Mouse (Mus musculus) erythroblast, adult 5-6 weeks (primary cell): ENCODE data around the gene Rft1. TPM values are rescaled to one million over a fixed set of nuclear protein-coding genes. Genes with fewer than 3 reads are reported as not detected.

ENCODE experiments used
- ATAC-seq: replicated peaks from 2 replicates; pipeline ENCODE4 v1.8.0; 2016; ENCODE audit warnings: moderate number of reproducible peaks, mild to moderate bottlenecking, moderate TSS enrichment, inconsistent platforms; ENCODE audit not compliant: poor library complexity, low FRiP score, severe bottlenecking
- total RNA-seq, 2 experiments: library from RNA; stranded (forward) in 1 of 2; stranded (reverse) in 1 of 2; fragments of 150-400 nt in 1 of 2; fragments of 200-764, 138-1000 nt in 1 of 2; gene quantifications; 2 replicates each; pipeline versions ENCODE4 v1.2.3 to v1.2.4; 2015 to 2017; ENCODE audit warnings: low replicate concordance in 2 of 2

The Rft1 gene
- total RNA-seq, 2 experiments from 2014 or later, result 1.2 to 2.7 TPM

DNA sequence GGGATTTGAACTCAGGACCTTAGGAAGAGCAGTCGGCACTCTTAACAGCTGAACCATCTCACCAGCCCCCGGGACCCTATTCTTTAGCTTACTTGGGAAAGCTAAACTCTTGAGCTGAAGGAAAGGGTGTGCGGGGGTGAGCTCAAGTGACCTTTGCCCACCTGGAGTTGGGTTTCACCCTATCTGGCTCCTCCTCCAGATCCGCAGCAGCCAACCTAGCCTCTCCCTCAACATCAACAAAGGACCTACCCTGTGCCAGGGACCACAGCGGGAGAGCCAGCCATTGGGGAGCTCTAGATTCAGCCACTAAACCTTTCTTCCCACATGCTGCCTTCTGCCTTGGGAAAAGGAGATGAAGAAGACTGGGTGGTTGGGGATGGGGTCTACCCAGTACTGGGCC, 25.9 kb upstream of the Rft1 start:
- ATAC-seq, result no peak

DNA sequence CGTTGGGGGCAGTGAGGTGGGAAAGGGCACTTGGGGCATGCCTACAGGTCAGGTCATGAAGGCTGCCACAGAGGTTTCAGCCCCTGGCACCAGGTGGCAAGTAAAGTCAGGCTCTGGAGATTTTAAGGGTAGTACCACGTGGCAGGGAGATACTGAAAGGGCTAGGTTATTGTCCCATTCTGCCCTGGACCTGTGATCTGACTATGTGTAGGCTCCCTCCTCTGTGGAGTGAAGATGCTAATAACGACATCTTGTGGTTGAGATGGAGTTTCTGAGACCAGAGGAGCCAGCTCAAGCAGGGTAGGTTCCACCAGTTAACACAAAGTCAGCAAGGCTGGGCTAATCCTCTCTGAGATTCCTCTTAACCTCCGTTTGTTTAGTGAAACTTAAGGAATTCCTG, 24.3 kb upstream of the Rft1 start:
- ATAC-seq, result no peak

DNA sequence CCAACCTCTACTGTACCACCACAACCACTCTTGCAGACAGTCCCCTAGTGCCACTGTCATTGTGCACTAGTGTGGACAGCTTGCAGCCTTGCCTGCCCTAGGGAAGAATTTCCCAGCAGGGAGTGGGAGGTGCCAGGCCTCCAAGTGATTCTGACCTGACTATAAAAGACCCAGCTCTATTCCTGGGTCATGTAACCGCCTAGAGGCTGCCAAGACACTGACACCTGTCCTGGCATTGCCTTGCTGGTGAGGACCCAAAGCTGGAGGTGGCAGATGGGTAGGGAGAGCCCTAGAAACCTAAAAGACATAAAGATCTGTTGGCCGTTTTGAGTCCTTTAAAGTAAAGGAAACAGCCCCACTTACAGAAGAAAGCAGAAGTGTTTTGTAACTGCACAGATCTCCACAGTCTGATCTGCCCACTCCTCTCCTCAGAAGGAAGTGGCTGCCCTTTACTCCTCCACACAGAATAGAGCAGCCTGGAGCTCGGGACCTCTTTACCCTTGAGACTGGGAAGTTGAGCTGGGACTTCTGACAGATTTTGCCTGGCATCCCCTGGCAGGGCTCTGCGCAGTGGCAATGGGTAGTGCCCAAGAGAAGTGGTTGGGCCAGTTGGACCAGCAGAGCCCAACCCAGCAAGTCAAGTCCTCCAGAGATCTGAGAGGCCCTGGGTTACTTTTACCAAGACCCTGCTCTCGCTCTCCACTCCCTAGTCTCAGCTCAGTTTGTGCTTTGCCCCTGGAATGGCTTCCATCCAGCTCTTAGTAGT, 23.2 kb upstream of the Rft1 start:
- ATAC-seq, result no peak

DNA sequence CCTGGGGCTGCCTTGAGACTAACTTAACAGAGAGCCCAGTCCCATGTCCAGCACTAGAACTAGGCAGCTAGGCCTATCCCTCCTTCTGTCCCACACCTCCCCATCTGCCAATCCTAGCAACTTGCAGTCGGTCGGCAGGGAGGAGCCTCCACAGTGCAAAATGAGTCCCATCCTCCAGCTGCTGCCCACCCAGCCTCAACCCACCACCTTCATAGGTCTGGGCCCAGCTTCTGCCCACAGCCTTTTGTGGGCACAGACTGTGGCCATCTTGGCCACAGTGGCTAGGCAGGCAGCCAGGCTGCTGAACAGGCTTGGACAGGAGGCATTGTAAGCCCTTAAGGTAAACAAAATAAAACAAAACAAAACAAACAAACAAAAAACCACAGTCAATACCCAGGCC, 22.3 kb upstream of the Rft1 start:
- no peak for ATAC-seq

DNA sequence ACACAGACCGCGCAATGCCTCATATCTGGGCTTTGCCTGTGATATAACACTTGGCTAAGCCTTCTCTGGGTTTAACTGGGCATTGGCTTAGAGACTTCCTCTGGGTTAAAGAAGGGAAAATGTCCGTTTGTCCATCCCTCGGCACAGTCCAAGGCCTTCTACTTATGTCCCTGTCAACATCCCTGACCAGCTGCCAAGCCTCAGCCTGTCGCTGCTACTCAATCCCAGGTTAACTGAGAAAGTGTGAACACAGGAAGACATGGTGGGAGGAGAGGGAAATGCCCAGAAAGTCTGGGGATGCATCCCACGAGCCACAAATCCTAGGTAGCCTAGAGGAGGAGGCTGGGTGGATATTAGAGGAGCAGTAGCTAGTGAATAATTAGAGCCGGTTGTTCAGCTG, 20.5 kb upstream of the Rft1 start:
- no peak for ATAC-seq

DNA sequence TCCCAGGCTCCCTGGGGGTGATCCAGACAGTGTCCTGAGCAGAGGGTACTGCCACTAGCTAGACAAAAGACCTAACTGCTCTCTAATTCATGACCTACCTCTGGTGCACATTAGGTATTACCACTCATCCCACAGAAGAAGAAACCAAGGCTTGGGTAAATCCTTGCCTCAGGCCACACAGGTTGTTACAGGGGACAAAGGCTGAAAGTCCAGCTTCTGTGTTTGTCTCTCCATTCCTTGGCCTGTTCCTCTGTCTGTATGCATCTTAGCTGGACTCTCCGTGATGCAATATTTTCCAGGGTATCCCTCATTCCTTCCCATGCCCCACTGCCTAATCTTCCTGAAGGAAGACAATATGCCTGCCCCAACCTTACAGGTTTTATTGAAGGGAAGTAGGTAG, 19.7 kb upstream of the Rft1 start:
- no peak for ATAC-seq

DNA sequence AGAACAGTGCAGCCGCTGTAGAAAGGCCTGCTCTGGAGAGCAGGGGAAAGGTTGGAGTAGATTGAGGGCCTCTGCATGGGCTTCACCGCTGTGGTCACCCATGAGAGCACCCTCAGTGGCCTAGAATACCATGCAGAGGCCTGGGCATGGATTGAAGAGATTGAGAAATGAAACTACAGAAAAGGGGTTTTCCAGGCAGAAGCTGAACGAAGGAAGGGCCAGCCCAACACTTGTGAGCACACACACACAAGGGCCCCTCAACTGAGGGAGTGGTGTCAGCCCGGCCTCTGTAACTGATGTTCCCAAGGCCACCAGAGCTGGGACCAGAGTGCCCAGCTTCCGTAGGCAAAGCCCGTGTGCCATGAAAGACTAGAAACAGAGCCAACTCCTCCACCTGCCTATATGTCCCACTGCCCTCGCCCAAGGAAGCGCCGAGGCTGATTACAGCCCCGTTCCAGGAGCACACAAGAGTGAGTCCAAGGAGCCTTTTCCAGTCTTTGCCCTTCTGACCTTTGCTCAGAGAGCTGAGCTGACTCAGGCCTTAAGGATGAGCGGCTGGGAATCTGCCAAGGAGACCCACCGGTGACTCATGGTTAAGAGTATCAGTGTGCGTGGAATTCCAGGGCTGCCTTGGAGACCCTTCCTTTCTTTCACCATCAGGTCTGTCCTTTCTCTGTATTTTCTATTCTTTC, 18.8 kb upstream of the Rft1 start:
- no peak for ATAC-seq

DNA sequence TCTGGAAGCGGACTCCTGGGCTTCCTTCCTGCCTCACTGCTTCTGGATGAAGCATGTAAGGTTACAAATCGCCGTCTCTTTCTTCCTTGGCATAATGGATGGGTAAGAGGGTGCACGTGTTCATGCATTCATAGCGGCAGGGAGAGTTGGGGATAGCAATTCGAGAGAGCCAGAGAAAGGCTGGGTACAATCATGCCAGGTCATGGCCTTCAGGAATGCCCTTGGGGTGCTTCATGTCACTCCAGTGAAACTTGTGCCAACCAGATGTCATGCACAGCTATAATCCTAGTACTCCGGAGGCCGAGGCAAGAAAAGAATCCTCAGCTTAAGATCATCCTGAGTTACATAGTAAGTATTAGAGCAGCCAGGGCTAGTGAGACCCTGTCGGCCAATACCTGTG, 17.7 kb upstream of the Rft1 start:
- no peak for ATAC-seq

DNA sequence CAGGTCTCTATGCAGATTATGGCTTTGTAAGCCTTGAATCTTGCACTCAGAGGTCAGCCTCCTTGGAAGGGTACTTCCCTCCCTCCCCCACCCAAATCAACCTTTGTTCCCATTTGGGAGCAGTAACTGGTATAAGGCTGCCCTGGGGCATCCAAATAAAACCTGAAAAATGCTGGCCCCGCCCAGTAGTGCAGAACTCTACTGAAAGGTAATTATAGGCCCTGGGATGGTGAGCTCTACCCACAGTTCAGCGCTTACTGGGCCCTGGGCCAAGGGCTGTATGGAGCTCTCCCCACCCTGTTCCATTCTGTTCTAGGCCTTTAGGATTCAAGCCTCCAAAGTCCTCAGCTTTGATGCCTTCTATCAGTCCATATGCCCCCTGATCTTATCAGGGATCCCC, 17.1 kb upstream of the Rft1 start:
- ATAC-seq, result no peak

DNA sequence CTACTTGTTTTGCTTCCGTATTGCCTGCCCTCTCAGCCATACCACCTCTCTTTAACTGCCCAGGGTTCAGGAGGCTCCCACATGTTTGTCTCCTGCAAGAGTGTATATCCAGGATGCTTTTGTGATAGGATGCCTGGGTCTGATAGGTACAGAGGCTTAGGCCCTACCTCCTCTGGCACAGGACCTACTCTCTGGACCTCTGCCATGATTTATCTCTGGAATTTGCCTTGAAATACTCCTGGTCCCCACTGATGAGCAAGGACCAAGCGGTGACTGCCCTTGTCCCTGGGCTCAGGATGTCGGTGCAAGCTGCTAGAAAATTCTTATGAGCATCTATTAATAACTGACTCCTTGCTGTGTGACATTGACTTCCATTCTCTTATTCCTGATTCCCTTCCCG, 16.2 kb upstream of the Rft1 start:
- no peak for ATAC-seq

DNA sequence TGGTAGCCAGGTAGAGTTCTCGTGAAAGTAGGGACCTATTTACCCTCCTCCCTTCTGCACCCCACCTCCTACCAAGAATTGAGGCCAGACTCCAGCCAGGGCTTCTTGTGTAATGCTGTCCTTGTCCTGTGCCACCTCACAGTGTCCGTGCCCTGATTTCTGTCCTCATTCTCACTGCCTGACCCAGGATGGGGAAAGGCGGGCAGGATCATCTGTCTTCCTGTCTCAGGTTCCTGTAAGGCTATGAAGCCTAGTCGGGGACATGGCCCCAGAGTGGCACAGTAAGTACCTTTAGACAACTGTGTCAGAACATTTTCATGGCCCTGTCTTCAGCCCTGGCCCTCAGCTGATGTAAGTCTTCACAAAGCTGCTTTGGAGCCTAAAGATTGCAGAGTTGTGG, 15.5 kb upstream of the Rft1 start:
- no peak for ATAC-seq

DNA sequence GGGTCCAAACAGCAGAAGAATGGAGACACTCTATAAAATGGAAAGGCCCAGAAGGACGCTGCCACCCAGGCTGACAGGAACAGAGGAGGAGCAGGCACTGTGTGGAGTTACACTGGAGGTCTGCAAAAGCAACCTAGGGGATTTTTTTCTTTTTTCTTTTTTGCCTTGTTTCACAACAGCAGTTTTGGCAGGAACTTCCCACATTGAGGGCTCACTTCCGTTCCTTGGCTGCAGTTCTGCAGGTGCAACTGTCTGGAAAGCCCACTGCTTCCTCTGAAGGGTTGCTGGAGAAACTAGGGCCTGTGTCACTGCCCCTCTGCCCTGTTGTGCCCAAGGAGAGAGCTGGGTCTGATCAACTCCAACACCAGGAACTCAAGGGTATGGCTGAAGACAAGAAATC, 12.4 kb upstream of the Rft1 start:
- ATAC-seq, result no peak

DNA sequence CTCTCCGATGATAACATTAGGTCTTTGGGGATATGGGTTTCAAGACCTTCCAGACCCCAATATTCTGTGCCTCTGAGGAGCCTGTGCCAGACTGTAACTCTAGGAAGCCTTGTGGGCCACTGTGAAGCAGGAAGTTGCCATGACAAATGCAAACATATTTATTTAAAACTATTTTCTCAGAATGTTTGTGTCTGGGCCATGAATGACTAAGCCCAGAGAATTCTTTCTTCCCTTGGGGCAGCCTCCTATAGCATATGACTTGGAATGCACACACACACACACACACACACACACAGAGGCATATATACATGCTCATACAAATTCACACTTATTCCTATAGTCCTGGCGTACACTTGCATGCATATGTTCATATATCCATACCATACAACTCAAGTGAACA, 10.1 kb upstream of the Rft1 start:
- no peak for ATAC-seq

DNA sequence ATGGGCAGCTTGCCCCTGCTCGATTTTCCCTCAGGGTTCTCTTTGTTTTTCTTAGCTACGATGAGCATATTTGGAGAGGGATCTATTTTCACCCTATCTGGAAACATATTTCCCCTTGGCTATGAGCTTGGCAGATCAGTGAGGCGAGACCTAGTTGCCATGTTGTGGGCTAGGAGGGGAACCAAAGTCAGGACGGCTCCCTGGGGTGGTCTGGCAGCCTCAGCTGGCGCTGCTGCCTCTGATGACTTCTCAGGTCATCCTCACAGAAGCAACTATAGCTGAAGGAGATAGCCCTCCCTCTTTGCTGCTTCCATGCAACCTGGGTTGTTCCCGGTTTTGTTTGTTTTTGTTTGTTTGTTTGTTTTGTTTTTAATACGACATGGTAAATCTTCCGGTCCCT, 9.1 kb upstream of the Rft1 start:
- ATAC-seq, result no peak

DNA sequence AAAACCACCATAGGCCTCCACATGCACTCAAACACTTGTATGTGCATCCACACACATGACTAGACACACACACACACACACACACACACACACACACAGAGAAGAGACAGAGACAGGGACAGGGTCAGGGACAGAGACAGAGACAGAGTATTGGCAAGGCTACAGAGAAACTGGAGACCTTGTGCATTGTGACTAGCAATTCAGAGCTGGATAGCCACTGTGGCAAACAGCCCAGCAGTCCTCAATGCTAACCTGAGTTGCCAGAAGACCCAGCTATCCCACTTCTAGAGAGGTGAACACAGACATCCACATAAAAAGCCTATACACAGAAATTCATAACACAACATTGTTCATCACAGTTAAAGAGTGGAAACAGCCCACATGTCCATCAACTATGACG, 7.7 kb upstream of the Rft1 start:
- no peak for ATAC-seq

DNA sequence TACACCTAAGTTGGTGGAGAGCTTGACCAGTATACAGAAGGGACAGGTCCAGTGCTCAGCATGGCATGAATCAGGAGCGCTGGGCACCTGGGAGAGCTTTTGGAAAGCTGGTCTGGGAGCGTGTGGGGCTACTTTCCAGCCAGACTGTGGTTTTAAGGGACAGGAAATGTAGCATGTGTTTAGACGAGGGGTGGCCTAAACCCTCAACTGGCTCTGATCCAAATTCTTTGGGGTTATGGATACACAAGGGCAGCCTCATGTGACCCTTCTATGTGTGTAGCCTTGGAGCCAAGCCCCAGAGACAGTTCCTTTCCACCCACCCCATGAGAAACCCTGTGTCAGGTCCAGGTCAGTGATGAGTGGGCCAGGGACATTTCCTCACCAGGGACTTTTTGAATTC, 5.7 kb upstream of the Rft1 start:
- no peak for ATAC-seq

DNA sequence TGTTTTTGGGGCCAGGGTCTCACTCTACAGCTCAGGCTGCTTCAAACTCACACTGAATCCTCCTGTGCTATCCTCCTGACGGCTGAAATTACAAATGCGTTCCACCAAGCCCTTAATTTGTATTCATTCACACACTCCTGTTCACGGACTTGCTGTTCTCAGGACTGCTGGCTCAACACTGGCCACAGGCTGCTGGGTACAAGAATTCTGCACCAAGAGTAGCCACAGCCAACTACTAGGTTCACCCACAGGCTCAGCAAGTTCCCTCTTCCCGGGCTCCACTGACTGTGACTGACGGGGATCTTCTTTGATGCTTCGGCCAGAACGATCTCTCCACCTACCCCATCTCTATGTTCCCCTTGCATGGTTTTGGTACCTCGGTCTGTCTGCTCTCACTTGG, 4.4 kb upstream of the Rft1 start:
- ATAC-seq, result no peak

DNA sequence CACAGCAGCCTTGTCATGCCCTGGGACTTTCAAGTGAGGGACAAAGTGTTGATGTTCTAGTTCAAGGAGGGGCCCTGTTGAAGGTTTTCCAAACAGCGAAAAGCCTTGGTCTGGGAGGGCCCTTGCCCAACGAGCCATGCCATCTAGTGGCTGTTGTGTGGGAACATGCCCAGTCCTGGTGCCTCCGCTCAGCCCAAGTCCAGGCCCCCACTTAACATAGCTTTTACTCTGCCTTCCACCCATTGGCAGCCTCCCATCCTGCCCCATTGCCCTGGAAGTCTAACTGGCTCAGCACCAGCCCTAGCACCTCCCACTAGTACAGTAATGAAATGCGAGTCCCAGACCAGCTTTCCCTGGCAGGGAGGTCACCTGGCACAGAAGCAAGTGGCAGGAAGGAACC, 3.2 kb upstream of the Rft1 start:
- no peak for ATAC-seq

DNA sequence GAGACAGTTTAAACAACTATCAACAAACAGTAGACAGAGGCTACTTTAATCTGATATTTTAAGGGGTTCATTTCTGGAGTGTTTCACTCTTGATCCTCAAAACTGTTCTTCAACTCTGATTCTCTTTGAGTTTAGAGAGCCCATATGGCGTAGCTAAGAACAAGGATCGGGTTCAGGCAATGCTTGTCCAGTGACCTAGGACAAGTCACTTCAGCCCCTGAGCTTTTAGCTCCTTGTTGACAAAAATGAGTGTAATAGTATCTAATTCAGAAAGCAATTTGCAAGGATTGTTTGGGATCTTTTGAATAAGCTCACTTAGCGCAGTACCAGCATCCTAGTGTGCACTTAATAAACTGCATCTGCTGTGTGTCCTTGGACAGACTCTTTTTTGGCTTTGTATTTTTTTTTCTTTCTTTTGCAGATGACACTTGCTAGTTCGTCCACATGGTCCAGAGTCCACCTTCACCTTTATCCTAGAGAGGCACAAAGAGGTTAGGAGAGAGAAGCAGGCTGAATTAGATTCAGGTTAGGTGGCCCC, 600 bp downstream of the Rft1 start:
- no peak for ATAC-seq

DNA sequence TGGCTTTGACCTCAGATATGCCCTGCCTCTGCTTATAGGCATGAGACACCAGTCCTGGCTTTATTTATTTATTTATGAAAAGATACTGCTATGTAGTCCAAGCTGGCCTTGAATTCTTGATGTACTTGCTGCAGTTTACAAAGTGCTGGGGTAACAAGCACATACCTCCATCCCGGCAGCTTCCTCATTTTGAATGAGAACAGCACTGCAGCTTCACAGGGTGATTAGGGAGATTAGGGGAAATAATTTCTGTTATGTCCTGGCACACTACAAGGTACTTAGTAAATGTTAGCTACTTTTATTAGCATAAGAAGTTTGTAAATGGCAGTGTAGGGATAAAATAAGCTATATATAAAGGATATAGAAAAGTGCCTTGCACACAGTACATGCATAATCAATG, 1.4 kb downstream of the Rft1 start:
- no peak for ATAC-seq

DNA sequence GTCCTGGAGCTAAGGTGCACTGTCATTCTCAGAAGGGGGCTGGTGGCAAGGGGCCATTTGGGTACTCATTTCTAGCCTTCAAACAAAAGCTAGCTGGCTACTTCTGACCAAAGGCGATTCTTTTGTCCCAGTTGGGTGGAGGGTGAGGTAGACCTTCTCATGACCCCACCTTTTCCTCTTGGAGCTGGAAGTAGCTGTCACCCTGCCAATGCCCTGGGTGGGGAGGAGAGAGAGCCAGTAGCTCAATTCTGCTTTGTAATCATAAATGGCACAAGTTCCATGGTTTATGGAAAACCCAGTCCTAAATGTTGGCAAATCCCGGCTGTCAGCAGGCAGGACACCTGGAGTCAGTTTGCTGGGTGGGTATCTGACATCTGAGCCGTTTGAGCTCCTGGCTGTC, 11.9 kb downstream of the Rft1 start:
- no peak for ATAC-seq

DNA sequence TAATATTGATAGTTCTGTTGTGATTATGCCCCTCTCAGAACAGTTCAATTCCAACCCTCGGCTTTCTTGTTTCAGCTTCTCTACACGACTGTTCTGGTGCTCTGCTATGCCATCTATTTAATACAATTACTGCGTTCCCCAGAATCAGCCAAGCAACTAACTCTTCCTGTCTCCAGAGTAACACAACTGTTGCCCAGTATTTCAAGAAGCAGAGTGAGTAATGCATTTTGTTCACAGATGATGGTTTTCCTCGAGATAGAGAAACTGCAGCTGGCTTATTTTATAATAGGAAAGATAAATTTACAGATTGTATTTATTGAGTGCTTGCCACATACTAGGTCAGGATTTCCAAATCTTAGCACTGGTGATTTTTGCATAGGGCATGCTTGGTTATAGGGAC, 12.4 kb downstream of the Rft1 start:
- ATAC-seq, result no peak
